Mouse (Mus musculus): Measurements from ENCODE around the gene Zfhx3. TPM values are rescaled to one million over a fixed set of nuclear protein-coding genes. Genes with fewer than 3 reads are reported as not detected.
A peak's percentile ranks its signal among the peaks of the same experiment; 100 is the strongest.

The Zfhx3 gene
- polyA plus RNA-seq, 1 experiment from 2014 or later = 65.9 TPM

DNA sequence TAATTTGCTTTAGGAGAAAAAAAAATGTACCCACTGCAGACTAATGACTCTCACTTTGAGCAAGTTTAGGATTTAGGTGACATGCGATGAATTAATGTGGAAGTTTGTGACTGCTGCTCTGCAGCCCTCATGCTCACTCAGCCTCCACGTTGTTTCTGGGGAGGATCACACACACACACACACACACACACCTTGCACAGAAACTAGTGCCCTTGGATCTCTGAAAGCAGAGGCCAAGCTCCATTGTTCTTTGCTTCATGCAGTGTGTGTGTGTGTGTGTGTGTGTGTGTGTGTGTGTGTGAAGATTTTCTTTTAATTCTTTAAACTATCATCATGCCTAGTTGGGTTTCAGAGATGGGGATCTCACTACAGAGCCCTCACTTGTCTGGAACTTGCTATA is 1020.7 kb downstream of the Zfhx3 start:
- Histone ChIP-seq H3K4me3 (replicated peaks) (no peak overlapping the region), H3K4me2 (replicated peaks) (no peak overlapping the region), H3K36me3 (peaks cover 5% of the 10 kb centered on the region), H3K9ac (replicated peaks) (no peak overlapping the region), H3K27ac (no peak overlapping the region; the same call in 1 of the 2 replicates), H3K27me3 (no peaks in the 10 kb centered on the region), H3K9me3 (no peaks in the 10 kb centered on the region), H3K4me1 (replicated peaks) (peaks cover 17% of the 10 kb centered on the region)
- ATAC-seq = no peak
- 89% methylated on average over 2 of the region's 2 CpGs for WGBS

- no peak for ATAC-seq
- Histone ChIP-seq H3K27me3 (no peaks in the 10 kb centered on the region), H3K9me3 (no peaks in the 10 kb centered on the region), H3K4me3 (replicated peaks) (no peak overlapping the region), H3K36me3 (no peaks in the 10 kb centered on the region), H3K4me1 (replicated peaks) (peaks cover 17% of the 10 kb centered on the region), H3K9ac (replicated peaks) (no peak overlapping the region), H3K27ac (no peak overlapping the region), H3K4me2 (replicated peaks) (no peak overlapping the region)
- WGBS = 67% methylated on average over 12 of the region's 12 CpGs
Observed at GRCm38 (mm10) chr8:108966041-108966440, 1023.6 kb downstream of the Zfhx3 start.

DNA sequence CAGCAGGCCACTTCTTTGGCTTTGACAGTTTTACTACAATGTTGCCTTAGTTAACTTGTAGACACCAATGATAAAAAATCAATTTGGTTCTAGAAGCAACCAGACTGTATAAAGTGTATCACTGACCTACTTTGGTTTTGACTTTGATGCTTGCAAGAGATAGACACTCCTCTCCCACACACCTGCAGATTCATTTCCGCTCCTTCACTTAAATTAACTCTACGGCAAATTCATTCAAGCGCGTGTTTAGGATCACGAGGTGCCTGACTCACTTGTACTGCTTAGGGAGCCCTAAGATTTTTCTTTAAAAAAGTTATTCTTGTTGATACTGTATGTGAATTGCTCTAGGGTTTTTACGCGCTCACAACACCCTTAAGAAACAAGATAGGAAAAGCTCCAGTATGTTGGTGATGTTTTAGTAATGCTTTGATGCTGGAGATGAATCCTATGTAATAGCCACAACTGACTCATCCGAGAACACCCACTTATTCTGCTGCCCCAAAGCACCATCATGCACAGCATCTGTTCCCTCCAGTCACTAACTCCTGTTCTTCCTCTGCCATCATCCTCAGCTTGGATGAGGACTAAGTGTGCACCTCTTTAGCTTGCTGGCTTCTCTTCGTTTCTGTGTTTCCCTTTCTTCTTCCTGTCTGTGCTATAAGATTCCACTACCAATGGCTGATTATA is 1031.3 kb downstream of the Zfhx3 start:
- ATAC-seq = no peak

GRCm38 (mm10) chr8:108977693-108978361 is 1035.4 kb downstream of the Zfhx3 start:
- Histone ChIP-seq H3K4me3 (replicated peaks) (no peak overlapping the region), H3K27ac (peak overlapping the region; percentile 9; the same call in 1 of the 2 replicates), H3K27me3 (no peaks in the 10 kb centered on the region), H3K4me2 (replicated peaks) (no peak overlapping the region), H3K9ac (replicated peaks) (no peak overlapping the region), H3K36me3 (no peaks in the 10 kb centered on the region), H3K9me3 (0 out of 2 replicates have a peak, but pooled peaks cover 5% of the 10 kb centered on the region), H3K4me1 (replicated peaks) (no peaks in the 10 kb centered on the region)
- ATAC-seq = no peak
- 74% methylated on average over 11 of the region's 11 CpGs for WGBS

More for the DNA sequence above, 1031.3 kb downstream of the Zfhx3 start:
- Histone ChIP-seq H3K4me2 (replicated peaks) (no peak overlapping the region), H3K9ac (replicated peaks) (no peak overlapping the region), H3K4me3 (replicated peaks) (no peak overlapping the region), H3K36me3 (no peaks in the 10 kb centered on the region), H3K27me3 (no peaks in the 10 kb centered on the region), H3K4me1 (replicated peaks) (no peaks in the 10 kb centered on the region), H3K27ac (no peak overlapping the region), H3K9me3 (no peaks in the 10 kb centered on the region)
- WGBS = 90% methylated on average over 9 of the region's 9 CpGs

- Histone ChIP-seq H3K36me3 (no peaks in the 10 kb centered on the region), H3K4me1 (replicated peaks) (no peaks in the 10 kb centered on the region), H3K9ac (replicated peaks) (no peak overlapping the region), H3K9me3 (0 out of 2 replicates have a peak, but pooled peaks cover 5% of the 10 kb centered on the region), H3K4me2 (replicated peaks) (no peak overlapping the region), H3K27ac (no peak overlapping the region; the same call in 1 of the 2 replicates), H3K4me3 (replicated peaks) (no peak overlapping the region), H3K27me3 (no peaks in the 10 kb centered on the region)
- WGBS = 86% methylated on average over 7 of the region's 7 CpGs
- ATAC-seq = no peak
Observed at GRCm38 (mm10) chr8:108978362-108978750, 1035.9 kb downstream of the Zfhx3 start.

- H3K4me3 ChIP-seq (replicated peaks) = no peak overlapping the region
- H3K27ac ChIP-seq = no peak overlapping the region
- H3K4me1 ChIP-seq (replicated peaks) = no peaks in the 10 kb centered on the region
- H3K4me2 ChIP-seq (replicated peaks) = no peak overlapping the region
- H3K36me3 ChIP-seq = no peaks in the 10 kb centered on the region
- WGBS = 70% methylated on average over 2 of the region's 2 CpGs
- ATAC-seq = no peak
- H3K9ac ChIP-seq (replicated peaks) = no peak overlapping the region
- H3K9me3 ChIP-seq = 0 out of 2 replicates have a peak, but pooled peaks cover 5% of the 10 kb centered on the region
- H3K27me3 ChIP-seq = no peaks in the 10 kb centered on the region
Observed at GRCm38 (mm10) chr8:108984904-108985303, 1042.5 kb downstream of the Zfhx3 start.

- ATAC-seq = no peak
- 86% methylated on average over 5 of the region's 5 CpGs for WGBS
- H3K9me3 ChIP-seq = no peaks in the 10 kb centered on the region
Observed at GRCm38 (mm10) chr8:108989841-108990240, 1047.4 kb downstream of the Zfhx3 start.

DNA sequence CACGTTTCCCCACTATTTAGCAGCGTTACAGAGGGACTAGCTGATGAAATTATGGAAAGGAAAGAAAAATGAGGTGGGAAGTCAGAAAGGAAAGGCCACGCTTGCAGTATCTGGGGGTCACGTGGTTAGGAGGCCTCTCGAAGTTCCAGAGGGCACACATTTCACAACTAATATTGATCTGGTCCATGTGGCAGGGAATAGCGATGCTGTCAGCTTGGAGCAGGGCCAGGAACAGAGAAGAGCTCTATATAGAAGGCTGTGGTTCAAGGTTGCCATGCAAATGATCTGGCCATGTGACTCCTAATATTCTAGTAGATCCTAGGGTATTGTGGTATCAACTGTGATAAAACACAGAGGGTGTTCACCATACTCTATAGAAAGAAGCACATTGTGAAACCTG is 1048.1 kb downstream of the Zfhx3 start:
- no peaks in the 10 kb centered on the region for H3K36me3 ChIP-seq
- H3K27me3 ChIP-seq = no peaks in the 10 kb centered on the region
- no peak overlapping the region for H3K4me3 ChIP-seq (replicated peaks)
- WGBS = 85% methylated on average over 6 of the region's 6 CpGs
- H3K9ac ChIP-seq (replicated peaks) = no peak overlapping the region
- no peak overlapping the region for H3K27ac ChIP-seq
- H3K4me1 ChIP-seq (replicated peaks) = no peaks in the 10 kb centered on the region
- no peak for ATAC-seq
- no peak overlapping the region for H3K4me2 ChIP-seq (replicated peaks)
- H3K9me3 ChIP-seq = no peaks in the 10 kb centered on the region

More at GRCm38 (mm10) chr8:108989841-108990240, 1047.4 kb downstream of the Zfhx3 start:
- H3K4me2 ChIP-seq (replicated peaks) = no peak overlapping the region
- no peak overlapping the region for H3K27ac ChIP-seq
- H3K9ac ChIP-seq (replicated peaks) = no peak overlapping the region
- H3K27me3 ChIP-seq = no peaks in the 10 kb centered on the region
- H3K36me3 ChIP-seq = no peaks in the 10 kb centered on the region
- H3K4me1 ChIP-seq (replicated peaks) = no peaks in the 10 kb centered on the region
- H3K4me3 ChIP-seq (replicated peaks) = no peak overlapping the region

DNA sequence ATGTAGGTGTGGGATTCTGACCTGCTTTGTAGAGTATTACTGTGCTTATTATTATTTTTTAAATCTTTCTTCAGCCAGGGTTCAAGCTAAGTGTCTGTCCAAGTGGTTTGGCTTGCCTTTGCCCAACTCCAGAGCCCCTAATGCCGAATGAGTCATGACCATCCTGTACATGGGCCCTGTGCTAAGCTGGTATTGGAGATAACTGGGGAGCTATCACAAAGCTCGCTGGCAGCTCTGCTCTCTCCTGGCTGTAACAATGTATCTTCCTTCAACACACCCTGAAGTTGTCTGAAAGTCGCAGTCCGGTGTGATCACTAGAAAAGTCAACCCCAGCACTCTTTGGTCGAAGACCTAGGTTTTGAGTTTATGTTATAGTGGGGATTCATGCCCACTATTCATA is 1049.0 kb downstream of the Zfhx3 start:
- H3K36me3 ChIP-seq = no peaks in the 10 kb centered on the region
- H3K9me3 ChIP-seq = no peaks in the 10 kb centered on the region
- no peak for ATAC-seq
- H3K4me3 ChIP-seq (replicated peaks) = no peak overlapping the region
- H3K27me3 ChIP-seq = no peaks in the 10 kb centered on the region
- no peak overlapping the region for H3K4me2 ChIP-seq (replicated peaks)
- H3K9ac ChIP-seq (replicated peaks) = no peak overlapping the region
- WGBS = 89% methylated on average over 5 of the region's 5 CpGs
- no peak overlapping the region for H3K27ac ChIP-seq
- no peaks in the 10 kb centered on the region for H3K4me1 ChIP-seq (replicated peaks)

GRCm38 (mm10) chr8:108993718-108994117 is 1051.3 kb downstream of the Zfhx3 start:
- Histone ChIP-seq H3K9ac (replicated peaks) (no peak overlapping the region), H3K9me3 (no peaks in the 10 kb centered on the region), H3K36me3 (no peaks in the 10 kb centered on the region), H3K27ac (no peak overlapping the region), H3K4me2 (replicated peaks) (no peak overlapping the region), H3K4me1 (replicated peaks) (no peaks in the 10 kb centered on the region; the same call in 1 of the 2 replicates), H3K27me3 (no peaks in the 10 kb centered on the region), H3K4me3 (replicated peaks) (no peak overlapping the region)
- ATAC-seq = no peak
- 83% methylated on average over 2 of the region's 2 CpGs for WGBS

DNA sequence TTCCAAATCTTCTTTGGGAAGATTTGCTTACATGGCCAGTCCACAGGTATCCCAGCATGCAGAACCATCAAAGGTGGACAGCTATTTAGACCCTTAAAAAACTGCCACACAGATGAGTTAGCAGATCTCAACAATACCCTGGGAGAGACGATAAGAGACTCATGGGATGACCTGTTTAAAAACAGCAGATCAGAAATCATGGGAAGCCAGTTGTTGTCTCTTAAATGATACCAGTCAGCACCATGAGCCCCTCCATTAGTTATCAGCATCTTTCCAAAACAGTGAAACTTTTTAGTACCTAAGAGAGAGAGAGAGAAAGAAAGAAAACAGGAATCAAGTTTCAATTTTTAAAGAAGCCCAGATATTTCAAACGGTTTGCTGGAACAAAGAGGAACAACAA is 1051.7 kb downstream of the Zfhx3 start:
- Histone ChIP-seq H3K4me1 (replicated peaks) (no peaks in the 10 kb centered on the region; the same call in 1 of the 2 replicates), H3K9me3 (no peaks in the 10 kb centered on the region), H3K4me2 (replicated peaks) (no peak overlapping the region), H3K27me3 (no peaks in the 10 kb centered on the region), H3K27ac (no peak overlapping the region), H3K36me3 (no peaks in the 10 kb centered on the region), H3K4me3 (replicated peaks) (no peak overlapping the region), H3K9ac (replicated peaks) (no peak overlapping the region)
- no peak for ATAC-seq
- 77% methylated on average over 2 of the region's 2 CpGs for WGBS

GRCm38 (mm10) chr8:108994880-108995279 is 1052.4 kb downstream of the Zfhx3 start:
- H3K9ac ChIP-seq (replicated peaks) = no peak overlapping the region
- H3K27ac ChIP-seq = no peak overlapping the region
- H3K4me2 ChIP-seq (replicated peaks) = no peak overlapping the region
- no peaks in the 10 kb centered on the region for H3K36me3 ChIP-seq
- no peaks in the 10 kb centered on the region for H3K9me3 ChIP-seq
- no peaks in the 10 kb centered on the region; the same call in 1 of the 2 replicates for H3K4me1 ChIP-seq (replicated peaks)
- 94% methylated on average over 5 of the region's 5 CpGs for WGBS
- H3K27me3 ChIP-seq = no peaks in the 10 kb centered on the region
- no peak for ATAC-seq
- no peak overlapping the region for H3K4me3 ChIP-seq (replicated peaks)
